Mouse (Mus musculus) ES-CJ7 (cell line): ENCODE data around the gene 1700007K13Rik.

Experiments
- DNase-seq: peaks from one replicate; pipeline ENCODE4 v3.0.0; 2011; ENCODE audit warnings: low read depth, low spot score

1700007K13Rik gene

GRCm38 (mm10) chr2:28469461-28469860, 3.3 kb upstream of the 1700007K13Rik start:
- DNase-seq, result no peak

DNA sequence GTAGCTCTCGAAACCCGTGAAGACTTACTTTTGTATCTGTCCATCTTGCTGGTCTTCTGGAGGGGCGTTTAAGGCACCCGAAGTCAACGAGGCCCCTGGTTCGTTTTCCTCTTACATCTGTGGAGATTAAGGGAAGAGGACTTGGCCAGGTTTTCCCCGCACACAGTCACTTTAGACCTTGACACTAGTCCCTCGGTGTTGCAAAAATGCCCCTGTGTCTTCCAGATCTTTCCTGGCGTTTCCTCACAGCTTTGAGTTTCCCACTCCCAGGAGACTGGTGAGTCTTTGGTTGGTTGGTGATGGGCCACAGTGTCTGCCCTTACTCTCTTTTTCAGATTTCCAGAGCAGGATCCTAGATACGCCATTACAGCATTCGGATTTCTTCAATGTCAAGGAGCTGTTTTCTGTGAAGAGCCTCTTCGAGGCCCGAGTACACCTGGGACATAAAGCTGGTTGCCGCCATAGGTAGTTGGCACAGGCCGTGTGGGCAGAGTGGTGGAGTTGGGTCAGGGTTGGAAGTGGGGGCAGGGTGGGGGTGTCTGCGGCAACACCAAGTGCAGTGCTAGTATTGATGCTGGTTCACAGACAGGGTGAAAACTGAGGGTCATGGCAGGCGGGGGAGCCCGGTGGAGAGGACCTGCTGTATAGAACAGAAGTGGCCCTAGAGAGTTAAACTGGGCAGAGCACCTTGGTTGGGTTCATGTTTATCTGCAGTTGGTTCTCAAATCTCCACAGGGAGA, 2.5 kb upstream of the 1700007K13Rik start:
- DNase-seq, result no peak

DNA sequence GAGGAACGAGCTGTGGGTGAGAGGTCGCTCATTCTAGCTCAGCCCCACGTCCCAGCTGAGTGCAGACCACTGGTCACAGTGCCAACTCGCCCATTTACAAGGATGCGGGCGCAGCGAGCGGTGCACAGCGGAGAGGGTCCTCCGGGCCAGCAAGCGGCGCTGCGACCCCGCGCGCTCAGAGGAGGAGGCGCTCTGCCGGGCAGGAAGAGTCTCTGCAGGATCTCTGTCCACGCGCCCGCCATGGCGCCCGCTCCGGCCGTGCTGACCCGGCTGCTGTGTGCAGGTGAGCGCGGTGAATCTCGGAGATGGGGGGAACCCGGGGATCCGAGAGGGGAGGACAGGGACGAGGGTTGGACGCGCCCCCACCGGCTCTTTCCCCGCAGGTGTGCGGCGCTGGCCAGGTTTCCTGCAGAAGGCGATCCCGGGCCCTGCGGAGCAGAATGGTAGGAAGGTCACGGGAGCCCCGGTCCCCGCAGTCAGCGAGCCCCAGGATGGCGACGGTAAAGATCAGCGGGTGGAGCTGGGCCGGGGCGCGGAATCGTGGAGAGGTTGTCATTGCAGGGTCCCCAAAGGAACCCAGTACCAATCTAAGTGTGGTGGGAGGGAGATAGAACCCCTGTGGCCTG, 1.8 kb upstream of the 1700007K13Rik start, which contains the start of gene Mrps2:
Mrps2 (plus strand) TSS at position 207 of the 626 bp plus-strand sequence.
- peak; percentile 90 for DNase-seq

GRCm38 (mm10) chr2:28464919-28465318, 1.2 kb downstream of the 1700007K13Rik start:
- no peak for DNase-seq

GRCm38 (mm10) chr2:28463919-28464318, 2.2 kb downstream of the 1700007K13Rik start:
- peak; percentile 88 for DNase-seq

DNA sequence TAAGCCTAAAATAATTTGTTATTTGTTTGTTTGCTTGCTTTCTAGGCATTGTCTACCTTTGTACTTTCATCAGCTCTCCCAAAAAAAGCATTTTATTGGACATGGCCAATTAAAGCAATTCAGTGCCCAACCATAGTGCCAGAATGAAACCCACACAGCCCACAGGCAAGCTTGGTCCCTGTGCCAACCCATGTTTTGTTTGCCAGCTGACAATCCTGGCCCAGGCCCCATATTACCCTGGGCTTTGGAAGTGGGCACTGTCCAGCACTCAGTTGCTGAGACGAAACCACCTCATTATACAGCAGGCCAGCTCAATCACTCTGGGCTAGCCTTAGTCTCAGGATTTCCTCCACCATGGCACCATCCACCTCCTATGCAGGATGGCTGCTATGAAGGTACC, 9.5 kb downstream of the 1700007K13Rik start:
- DNase-seq, result no peak

- no peak for DNase-seq
Observed at GRCm38 (mm10) chr2:28453539-28453938, 12.6 kb downstream of the 1700007K13Rik start.

DNA sequence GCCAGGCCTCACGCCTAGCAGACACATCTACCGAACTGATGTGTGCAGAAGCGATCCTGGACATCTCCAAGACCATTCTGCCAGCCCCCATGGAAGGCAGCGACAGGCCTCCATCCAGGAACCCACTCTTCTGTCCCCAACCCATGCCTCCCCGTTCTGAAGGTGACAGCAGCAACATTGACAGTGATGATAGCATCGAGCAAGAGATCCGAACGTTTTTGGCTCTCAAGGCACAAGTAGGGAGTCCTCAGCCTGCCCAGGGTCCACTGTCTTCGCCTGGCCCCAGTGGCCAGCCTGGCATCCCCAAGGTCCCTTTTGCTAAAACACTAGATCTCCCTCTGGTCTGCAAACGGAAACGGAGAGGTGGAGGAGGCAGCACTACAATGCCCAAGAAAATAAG, 14.5 kb downstream of the 1700007K13Rik start:
- no peak for DNase-seq

- no peak for DNase-seq
Observed at GRCm38 (mm10) chr2:28447315-28447670, 18.8 kb downstream of the 1700007K13Rik start.

GRCm38 (mm10) chr2:28446515-28447314, 19.4 kb downstream of the 1700007K13Rik start, which contains the start of gene Ppp1r26:
Ppp1r26 (plus strand) TSS chr2:28446800.
- no peak for DNase-seq

DNA sequence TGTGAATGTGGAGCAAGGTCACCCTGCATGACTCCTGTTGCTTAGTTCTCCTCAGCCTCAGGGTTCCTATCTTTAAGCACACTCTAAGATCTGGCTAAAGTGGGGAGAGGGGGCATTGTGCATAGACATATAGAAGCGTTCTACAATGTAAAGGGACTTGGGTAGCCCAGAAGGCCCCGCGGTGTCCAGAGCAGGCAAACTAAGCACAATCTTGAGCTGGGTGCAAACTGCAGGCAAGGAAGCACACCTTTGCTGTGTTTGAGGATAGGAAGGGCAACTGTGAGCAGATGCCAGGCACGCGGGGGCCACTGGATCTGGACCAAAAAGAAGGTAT, 20.0 kb downstream of the 1700007K13Rik start:
- no peak for DNase-seq

DNA sequence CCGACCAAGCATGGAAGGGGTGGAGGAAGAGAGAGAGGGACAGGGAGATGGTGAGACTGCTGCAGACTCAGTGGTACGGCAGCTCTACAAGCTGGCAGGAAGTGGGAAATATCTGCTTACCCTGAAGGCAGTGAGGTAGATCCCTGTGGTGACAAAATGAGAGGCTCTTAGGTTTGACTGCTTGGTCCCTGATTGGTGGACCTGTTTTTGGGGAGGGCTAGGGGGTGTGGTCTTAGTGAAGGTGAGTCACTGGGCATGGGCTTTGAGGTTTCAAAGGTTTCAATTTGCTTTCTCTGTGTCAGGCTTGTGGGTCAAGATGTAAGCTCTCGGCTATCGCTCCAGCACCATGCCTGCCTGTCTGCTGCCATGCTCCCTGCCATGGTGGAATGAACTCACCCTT, 21.1 kb downstream of the 1700007K13Rik start:
- no peak for DNase-seq

- DNase-seq, result no peak
Observed at GRCm38 (mm10) chr2:28440842-28441241, 25.3 kb downstream of the 1700007K13Rik start.

GRCm38 (mm10) chr2:28435401-28435800, 30.7 kb downstream of the 1700007K13Rik start:
- DNase-seq, result no peak

DNA sequence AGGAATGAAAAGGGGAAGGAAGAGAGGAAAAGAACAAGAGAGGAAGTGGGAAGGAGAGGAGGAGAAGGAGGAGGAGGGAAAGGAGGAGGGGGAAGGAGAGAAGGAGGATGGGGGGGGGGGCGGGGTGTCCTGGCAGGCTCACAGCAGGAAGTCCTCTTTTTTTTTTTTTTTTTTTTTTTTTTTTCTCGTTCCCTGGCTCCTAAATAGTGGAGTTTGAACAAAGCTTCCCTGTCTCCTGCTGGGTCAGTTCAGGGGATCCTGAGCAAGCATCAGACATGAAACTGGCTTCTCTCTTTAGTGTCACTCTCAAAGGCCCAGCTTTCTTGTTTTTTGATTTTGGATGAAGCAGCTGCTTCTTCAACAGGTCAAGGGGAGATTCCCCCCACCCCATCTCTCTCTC, 32.6 kb downstream of the 1700007K13Rik start:
- no peak for DNase-seq

DNA sequence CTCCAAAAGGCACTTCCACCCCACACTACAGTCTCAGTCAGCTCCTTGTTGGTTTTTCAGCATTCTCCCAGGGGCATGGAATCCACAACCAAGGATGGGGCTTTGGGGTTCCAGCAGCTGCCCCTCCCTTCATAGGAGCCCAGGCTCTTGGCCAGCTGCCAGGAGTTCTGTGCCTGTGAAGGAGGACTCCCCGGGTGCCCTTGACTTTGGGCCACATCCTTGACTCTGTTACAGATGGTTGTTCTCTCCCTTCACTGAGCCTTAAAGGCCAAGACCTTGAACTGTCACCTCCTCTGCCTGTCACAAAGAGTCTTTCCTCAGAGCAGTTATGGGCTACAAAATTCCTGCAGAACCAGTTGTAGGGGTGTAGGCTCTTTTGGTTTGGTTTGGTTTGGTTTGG, 33.3 kb downstream of the 1700007K13Rik start:
- DNase-seq, result peak; percentile 78

DNA sequence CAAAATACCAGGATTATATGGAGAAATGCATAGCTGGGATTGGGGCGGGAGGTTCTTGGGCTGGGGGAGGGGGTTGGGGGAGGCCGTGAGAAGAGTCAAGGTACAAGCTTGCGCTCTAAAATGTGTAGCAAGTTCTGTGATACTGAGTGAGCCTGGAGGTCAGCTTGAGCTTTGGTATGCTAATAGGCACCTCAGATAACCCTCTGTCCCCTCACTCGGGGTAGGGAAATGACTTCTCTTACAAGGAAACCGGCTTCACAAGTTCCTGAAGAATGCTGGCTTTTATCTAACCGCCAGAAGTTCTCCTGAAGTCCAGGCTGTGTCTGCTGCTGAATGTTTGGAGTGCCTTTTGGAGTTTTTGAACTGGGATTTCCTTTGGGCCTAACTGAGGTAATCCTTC, 35.3 kb downstream of the 1700007K13Rik start:
- DNase-seq, result no peak

DNA sequence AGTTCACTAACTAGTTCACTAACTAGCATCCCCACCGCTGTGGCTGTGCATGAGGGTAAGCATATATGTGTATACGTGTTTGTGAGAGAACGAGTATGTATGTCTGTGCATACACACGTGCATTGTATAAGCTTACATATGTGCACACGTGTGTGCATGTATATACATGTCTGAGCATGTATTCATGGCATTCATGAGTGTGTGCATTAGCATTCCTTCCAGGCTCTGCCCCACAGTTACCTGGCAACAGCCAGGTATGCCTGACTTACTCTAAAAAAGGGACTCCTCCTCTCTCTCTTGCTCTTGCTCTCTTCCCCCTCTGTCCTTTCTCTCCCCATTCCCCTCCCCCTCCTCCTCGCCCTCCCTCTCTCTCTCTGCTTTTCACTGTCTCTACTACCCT, 38.9 kb downstream of the 1700007K13Rik start:
- DNase-seq, result no peak

DNA sequence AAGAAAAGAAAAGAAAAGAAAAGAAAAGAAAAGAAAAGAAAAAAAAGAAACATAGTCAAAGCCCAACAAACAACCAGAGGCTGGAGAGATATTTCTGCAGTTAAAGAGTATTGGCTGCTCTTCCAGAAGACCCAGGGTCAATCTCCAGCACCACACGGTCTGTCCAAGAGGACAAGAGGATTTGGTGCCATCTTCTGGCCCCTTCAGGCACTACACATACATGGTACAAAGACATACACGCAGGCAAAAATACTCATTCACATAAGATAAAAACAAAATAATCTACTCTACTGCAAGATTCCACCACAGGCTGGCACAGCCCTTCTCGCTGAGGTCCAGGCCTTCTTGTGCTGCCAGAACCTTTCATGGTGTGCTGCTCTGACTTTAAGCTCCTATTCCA, 43.0 kb downstream of the 1700007K13Rik start:
- DNase-seq, result peak; percentile 82

DNA sequence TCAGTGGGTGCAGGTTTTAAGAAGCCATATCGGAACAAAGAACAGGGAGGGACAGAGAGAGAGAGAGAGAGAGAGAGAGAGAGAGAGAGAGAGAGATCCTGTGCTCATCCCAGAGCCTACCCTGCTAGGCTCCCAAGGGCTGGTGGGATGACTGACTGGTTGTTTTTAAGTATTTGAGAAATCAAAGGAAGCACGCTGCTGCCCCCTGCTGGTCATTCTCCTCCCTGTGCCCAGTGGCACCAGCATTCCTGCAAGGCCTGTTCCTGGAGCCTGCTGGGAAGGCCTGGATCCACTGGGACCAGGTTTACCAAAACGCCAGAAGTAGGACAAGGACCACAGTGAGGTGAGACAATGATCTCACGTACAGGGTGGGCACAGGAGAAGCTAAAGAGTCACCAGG, 46.2 kb downstream of the 1700007K13Rik start:
- peak; percentile 91 for DNase-seq

GRCm38 (mm10) chr2:28418034-28418433, 48.1 kb downstream of the 1700007K13Rik start:
- peak; percentile 85 for DNase-seq

GRCm38 (mm10) chr2:28416511-28416910, 49.6 kb downstream of the 1700007K13Rik start:
- no peak for DNase-seq
